Mouse (Mus musculus) liver, postnatal 0 days (tissue): ENCODE measurements at regions not wholly inside any gene's neighbourhood (a gene's known extent, or its start where the extent isn't known, plus 50 kb on each side); places are given as distances from the start of the nearest gene placed in this dataset.

Experiments used
- ATAC-seq: fragments of 200-750 bp; cut with Nextera tagmentation; 2 replicates; pipeline ENCODE4 v1.8.0; 2017; ENCODE audit warnings: mild to moderate bottlenecking, moderate library complexity
- DNase-seq: peaks from one replicate; pipeline ENCODE4 v3.0.0-alpha.2; 2016
- H3K27ac ChIP-seq: fragments of 300-500 bp; sonication (generic); 2 replicates; pipeline ENCODE4 v1.5.1; 2014; ENCODE audit warnings: antibody characterized with exemption, moderate library complexity, mild to moderate bottlenecking, low read depth
- H3K27me3 ChIP-seq: fragments of 300-500 bp; sonication (generic); 2 replicates; pipeline ENCODE4 v1.6.1; 2014; ENCODE audit warnings: low read length, control low read depth, mixed read lengths; ENCODE audit not compliant: insufficient read depth
- H3K36me3 ChIP-seq: fragments of 300-500 bp; sonication (generic); replicated peaks from 2 replicates; pipeline ENCODE4 v1.6.1; 2014; ENCODE audit warnings: mild to moderate bottlenecking, control low read depth, low read length, moderate library complexity, mixed read lengths; ENCODE audit not compliant: insufficient read depth
- H3K4me1 ChIP-seq: fragments of 300-500 bp; sonication (generic); 2 replicates; pipeline ENCODE4 v1.6.1; 2014; ENCODE audit warnings: antibody characterized with exemption, mild to moderate bottlenecking, control low read depth; ENCODE audit not compliant: insufficient read depth
- H3K4me2 ChIP-seq: fragments of 300-500 bp; sonication (generic); 2 replicates; pipeline ENCODE4 v1.6.1; 2014; ENCODE audit warnings: low read depth, mild to moderate bottlenecking, low read length, moderate library complexity, mixed read lengths
- H3K4me3 ChIP-seq: fragments of 300-500 bp; sonication (generic); 2 replicates; pipeline ENCODE4 v1.5.1; 2014; ENCODE audit warnings: low read depth, low read length
- H3K9ac ChIP-seq: fragments of 300-500 bp; sonication (generic); replicated peaks from 2 replicates; pipeline ENCODE4 v1.6.1; 2014; ENCODE audit warnings: mild to moderate bottlenecking, moderate library complexity
- H3K9me3 ChIP-seq: fragments of 300-500 bp; sonication (generic); 2 replicates; pipeline ENCODE4 v1.6.1; 2016; ENCODE audit warnings: mild to moderate bottlenecking, control low read depth, low read length, mixed read lengths
- CTCF ChIP-seq: sonication (generic); IDR thresholded peaks from 2 replicates; pipeline ENCODE4 v1.5.1; 2016; ENCODE audit warnings: antibody characterized with exemption, low read depth
- EP300 ChIP-seq: IDR thresholded peaks from 2 replicates; pipeline ENCODE4 v1.6.1; 2016; ENCODE audit warnings: antibody characterized with exemption, low read depth, mild to moderate bottlenecking
- WGBS: fragments of 180-500 bp; shearing (Covaris S2); extraction: QIAGEN DNeasy Blood & Tissue Kit; methylation state at CpG from one replicate; pipeline ENCODE4 v1.1.7; 2014; ENCODE audit not compliant: insufficient replicate concordance; 5-methylcytosine and 5-hydroxymethylcytosine counted together

DNA sequence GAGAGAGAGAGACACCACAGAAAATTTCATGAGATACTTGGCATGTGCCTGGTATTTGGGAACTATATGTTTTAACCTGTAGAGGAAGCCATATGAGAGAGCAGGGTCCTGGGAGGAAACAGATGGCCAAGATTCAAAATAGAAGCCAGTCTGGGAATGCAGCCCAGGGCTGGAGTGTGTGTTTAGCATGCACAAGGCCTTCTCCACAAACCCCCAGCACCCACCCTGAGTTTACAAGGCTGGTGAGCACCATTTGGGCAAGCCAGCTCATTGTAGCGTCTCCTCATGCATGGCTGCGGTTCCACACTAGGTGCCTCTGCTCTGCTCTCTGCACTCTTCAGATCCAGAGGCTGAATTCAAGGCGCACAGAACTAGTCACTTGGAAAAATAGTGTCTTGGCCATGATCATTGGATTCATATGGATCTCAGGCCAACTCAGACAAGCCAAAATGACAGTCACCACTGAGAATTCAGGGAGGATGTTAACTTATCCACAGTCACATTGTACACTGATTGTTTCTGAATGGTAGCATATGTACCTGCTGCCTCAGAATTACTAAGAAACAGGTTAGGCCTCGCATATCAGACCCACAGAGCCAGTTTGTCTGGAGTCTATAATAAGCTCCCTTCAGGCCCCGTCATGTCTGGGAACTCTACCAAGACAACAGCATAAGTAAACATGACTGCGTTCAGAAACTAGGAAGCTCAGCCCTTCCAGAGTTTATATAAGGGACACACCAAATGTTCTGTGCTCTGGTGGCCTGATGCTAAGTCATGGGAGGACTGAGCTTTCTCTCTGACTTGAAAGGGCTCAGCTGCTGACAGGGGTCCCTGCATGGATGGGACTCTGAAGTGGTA is 63.5 kb upstream of the Sorl1 start:
- no peak for DNase-seq
- Histone ChIP-seq H3K4me1 (no peaks in the 10 kb centered on the region), H3K4me3 (no peak overlapping the region), H3K9ac (no peak overlapping the region), H3K27me3 (no peaks in the 10 kb centered on the region), H3K9me3 (peaks cover 2% of the 10 kb centered on the region; the same call in 1 of the 2 replicates), H3K4me2 (no peak overlapping the region), H3K36me3 (no peaks in the 10 kb centered on the region), H3K27ac (no peak overlapping the region)
- no peak for TF ChIP-seq EP300
- TF ChIP-seq CTCF: no peak
- ATAC-seq: no peak
- 68% methylated on average over 6 of the region's 6 CpGs for WGBS

DNA sequence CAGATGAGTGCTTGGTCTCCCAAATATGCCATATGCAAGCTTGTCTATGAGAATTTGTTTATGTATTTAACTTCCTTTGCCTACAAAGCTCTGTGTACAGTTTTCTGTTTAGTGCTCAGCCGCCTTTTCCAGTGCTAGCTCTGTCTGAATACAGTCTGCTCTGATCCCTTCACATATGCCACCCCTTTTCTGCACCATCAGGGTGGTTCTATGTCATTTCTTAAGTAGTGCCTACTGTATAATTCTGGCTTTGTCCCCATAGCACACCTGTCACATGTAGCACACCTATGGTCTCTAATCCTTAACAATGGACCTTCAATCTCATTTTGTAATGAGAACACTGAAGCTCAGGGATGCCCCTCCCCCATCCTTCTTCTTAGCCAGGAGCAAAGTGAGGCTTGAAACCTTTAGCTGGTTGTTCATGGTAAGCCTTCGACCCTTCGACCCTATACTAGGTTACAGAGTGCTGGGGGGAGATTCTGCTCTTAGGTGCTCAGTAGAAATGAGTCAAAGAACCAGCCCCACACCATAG is 60.1 kb upstream of the Sorl1 start:
- TF ChIP-seq CTCF (no peak), EP300 (no peak)
- WGBS: 69% methylated on average over 3 of the region's 3 CpGs
- H3K27ac ChIP-seq: no peak overlapping the region
- H3K4me2 ChIP-seq: no peak overlapping the region
- DNase-seq (no peak), ATAC-seq (no peak)
- no peak overlapping the region for H3K4me3 ChIP-seq
- H3K4me1 ChIP-seq: no peaks in the 10 kb centered on the region
- no peaks in the 10 kb centered on the region for H3K36me3 ChIP-seq
- no peak overlapping the region for H3K9ac ChIP-seq
- no peaks in the 10 kb centered on the region for H3K27me3 ChIP-seq
- peaks cover 9% of the 10 kb centered on the region; the same call in 1 of the 2 replicates for H3K9me3 ChIP-seq

DNA sequence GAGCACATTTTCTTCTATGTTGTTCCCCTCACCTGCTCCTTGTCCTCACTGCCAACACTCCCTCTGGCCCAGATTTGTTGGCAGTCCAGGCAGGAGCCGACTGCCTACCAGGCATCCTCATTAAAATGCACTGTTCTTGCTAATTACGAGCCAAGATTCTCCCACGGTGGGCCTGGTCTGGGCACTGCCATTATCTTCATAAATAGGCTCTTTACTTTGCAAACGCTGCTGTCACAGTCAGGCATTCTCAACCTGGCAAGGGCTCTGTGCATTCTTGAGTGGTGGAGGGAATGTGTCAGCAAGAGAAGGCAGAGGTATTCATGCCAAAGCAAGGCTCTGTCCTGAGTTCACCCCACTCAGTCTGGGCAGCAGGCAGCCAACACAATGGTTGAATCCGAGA is 59.4 kb upstream of the Sorl1 start:
- Histone ChIP-seq H3K36me3 (no peaks in the 10 kb centered on the region), H3K9me3 (peaks cover 9% of the 10 kb centered on the region; the same call in 1 of the 2 replicates), H3K27ac (no peak overlapping the region), H3K4me1 (no peaks in the 10 kb centered on the region), H3K4me2 (no peak overlapping the region), H3K27me3 (no peaks in the 10 kb centered on the region), H3K9ac (no peak overlapping the region), H3K4me3 (no peak overlapping the region)
- TF ChIP-seq CTCF (no peak), EP300 (no peak)
- ATAC-seq (no peak), DNase-seq (no peak)
- WGBS: 63% methylated on average over 5 of the region's 5 CpGs

DNA sequence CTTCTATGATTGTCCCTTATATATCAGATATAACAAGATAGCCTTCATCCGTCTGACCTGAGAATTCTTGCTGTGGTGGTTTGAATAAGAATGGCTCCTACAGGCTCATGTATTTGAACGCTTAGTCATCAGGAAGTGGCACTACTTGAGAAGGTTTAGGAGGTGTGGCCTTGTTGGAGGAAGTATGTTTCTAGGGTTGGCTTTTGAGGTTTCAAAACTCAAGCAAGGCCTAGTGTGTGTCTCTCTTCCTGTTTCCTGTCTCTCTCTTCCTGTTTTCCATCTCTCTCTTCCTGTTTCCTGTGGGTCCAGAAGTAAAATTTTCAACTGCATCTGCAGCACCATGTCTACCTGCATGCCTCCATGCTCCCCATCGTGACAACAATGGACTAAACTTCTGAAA is 58.3 kb upstream of the Sorl1 start:
- ATAC-seq: no peak
- no peak for TF ChIP-seq EP300
- no peak for TF ChIP-seq CTCF

DNA sequence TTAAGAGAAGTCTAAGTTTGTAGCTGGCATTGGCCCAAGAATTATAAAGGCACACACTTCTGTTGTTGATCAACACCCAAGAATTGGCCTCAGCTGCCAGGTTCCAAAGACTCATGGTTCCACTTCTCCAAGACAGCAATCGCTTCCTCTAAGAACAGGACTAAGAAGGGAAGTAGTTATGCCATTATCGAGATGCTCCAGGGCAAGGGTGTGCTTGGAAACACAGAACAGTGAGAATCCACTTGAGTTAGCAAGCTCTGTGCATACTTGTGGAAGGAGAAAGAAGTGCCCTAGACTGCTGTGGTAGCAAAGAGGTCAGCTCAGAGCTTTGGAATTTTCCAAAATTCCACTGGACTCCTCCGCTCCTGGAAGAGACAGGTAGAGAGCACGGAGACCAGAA is 56.1 kb upstream of the Sorl1 start:
- no peak overlapping the region for H3K4me2 ChIP-seq
- H3K4me1 ChIP-seq: no peaks in the 10 kb centered on the region
- 63% methylated on average over 4 of the region's 4 CpGs for WGBS
- H3K4me3 ChIP-seq: no peak overlapping the region
- no peaks in the 10 kb centered on the region for H3K27me3 ChIP-seq
- TF ChIP-seq CTCF (no peak), EP300 (no peak)
- H3K9me3 ChIP-seq: peaks cover 9% of the 10 kb centered on the region; the same call in 1 of the 2 replicates
- H3K36me3 ChIP-seq: no peaks in the 10 kb centered on the region
- DNase-seq (no peak), ATAC-seq (no peak)
- H3K9ac ChIP-seq: no peak overlapping the region
- no peak overlapping the region for H3K27ac ChIP-seq

More for the DNA sequence above, 58.3 kb upstream of the Sorl1 start:
- H3K36me3 ChIP-seq: no peaks in the 10 kb centered on the region
- H3K9me3 ChIP-seq: peaks cover 9% of the 10 kb centered on the region; the same call in 1 of the 2 replicates
- no peak overlapping the region for H3K4me3 ChIP-seq
- H3K9ac ChIP-seq: no peak overlapping the region
- H3K4me2 ChIP-seq: no peak overlapping the region
- DNase-seq: no peak
- no peak overlapping the region for H3K27ac ChIP-seq
- 76% methylated on average over 3 of the region's 3 CpGs for WGBS
- H3K4me1 ChIP-seq: no peaks in the 10 kb centered on the region
- no peaks in the 10 kb centered on the region for H3K27me3 ChIP-seq

DNA sequence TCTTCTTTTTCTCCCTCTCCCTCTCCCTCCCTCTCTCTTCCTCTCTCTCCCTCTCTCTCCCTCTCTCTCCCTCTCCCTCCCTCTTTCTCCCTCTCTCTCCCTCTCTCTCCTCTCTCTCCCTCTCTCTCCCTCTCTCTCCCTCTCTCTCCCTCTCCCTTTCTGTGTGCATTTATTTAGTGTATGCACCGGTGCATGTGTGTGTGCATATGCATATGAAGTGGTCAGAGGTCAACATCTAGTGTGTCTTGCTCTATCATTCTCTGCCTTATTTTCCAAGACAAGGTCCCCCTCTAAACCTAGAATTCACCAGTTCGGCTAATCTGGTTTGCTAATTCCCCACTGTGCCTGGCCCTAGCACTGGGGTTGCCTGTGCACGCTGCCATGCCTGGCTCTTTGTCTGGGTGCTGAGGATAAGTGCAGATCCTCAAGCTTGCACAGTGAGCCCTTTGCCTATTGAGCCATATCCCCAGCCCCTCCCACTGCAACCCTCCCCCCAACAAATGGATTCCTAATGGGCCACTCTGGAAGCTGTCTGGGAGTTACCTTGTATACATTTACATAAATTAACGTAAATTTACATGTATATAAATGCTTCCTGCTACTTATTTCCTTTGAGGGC is 54.8 kb upstream of the Sorl1 start:
- H3K9me3 ChIP-seq: peaks cover 9% of the 10 kb centered on the region; the same call in 1 of the 2 replicates
- ATAC-seq (no peak), DNase-seq (no peak)
- H3K27ac ChIP-seq: no peak overlapping the region
- TF ChIP-seq EP300 (no peak), CTCF (no peak)
- H3K9ac ChIP-seq: no peak overlapping the region
- no peak overlapping the region for H3K4me2 ChIP-seq
- 52% methylated on average over 4 of the region's 4 CpGs for WGBS
- H3K36me3 ChIP-seq: no peaks in the 10 kb centered on the region
- H3K4me1 ChIP-seq: no peaks in the 10 kb centered on the region
- H3K4me3 ChIP-seq: no peak overlapping the region
- H3K27me3 ChIP-seq: no peaks in the 10 kb centered on the region
